Mouse (Mus musculus) cerebellum, adult 2 months (tissue): ENCODE data around the gene Zfp799.
A peak's percentile ranks its signal among the peaks of the same experiment; 100 is the strongest.

Source experiments
- CTCF ChIP-seq: fragments of 200-500 bp; IDR thresholded peaks from 2 replicates; pipeline ENCODE4 v1.5.1; 2011; ENCODE audit warnings: low read depth, mild to moderate bottlenecking, control low read depth, low read length, moderate library complexity, borderline replicate concordance; ENCODE audit not compliant: insufficient read depth
- POLR2A ChIP-seq: fragments of 200-500 bp; IDR thresholded peaks from 2 replicates; pipeline ENCODE4 v1.6.1; 2011; ENCODE audit warnings: low read length, control low read depth, borderline replicate concordance; ENCODE audit not compliant: insufficient read depth

DNA sequence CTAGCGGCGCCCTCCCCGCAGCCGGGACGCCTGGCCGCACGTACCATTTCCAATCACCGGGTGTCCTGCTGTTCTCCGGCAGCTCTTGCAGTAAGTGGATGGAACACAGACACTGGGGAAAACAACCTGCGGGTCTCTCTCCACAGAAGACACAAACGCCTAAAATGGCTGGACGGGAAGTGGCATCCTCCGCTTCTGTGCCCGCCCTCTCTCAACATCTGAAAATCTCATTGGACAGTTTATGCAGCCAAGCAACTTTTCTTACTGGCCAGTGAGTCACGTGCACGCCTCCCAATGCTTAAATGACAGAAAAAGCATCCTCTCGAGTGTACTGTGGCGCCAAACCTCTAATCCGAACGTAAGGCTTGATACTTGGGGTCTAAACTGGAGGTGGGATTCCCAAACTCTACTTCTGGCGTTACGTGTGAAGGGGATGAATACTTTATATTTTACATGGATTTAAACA lies 41.9 kb downstream of the Zfp799 start, which contains the start of gene Zfp871:
- peak; percentile 87; the same call in 1 of the 2 replicates for TF ChIP-seq POLR2A
- no peak for TF ChIP-seq CTCF
